ENCODE assay signal across 8 mouse cellular contexts in the genomic region with DNA sequence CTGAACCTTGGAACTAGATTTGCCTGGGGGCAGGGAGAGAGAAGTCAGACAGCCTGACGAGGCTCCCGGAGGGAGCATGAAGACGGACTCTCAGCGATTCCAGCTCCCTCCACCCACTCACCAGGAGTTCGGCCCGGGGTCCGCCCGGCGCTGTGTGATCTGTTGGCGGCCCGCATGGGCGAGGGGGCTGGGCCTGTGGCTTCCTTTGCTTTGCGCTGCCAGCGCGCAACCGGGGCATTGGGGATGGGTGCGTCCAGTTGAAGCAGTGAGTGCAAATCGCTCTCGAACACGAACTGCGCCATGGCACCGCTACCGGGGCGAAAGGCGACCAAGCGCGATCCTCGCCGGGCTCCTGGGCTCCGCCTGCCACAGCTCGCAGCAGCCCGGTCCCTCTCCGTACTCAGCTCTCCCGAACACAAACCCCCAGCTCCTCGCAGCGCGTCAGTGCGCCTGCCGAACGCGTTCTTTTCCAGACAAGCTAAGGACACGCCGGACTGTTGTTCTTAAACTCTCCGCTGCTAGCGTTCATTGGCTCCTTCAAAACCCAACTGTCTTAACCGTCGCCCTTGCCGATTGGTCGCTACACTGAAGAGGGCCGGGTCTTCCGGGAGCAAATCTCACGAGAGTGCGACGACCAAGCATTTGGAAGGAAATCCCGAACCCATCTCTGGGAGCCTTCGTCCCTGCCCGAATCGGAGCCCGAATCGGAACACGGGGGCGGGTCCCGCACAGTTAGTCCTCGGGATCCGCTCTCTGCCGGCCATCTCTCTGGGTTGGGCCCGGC. TPM values are rescaled to one million over a fixed set of nuclear protein-coding genes. Genes with fewer than 3 reads are reported as not detected.
A peak's percentile ranks its signal among the peaks of the same experiment; 100 is the strongest.
DNase-seq lines count a peak whose midpoint lies in the region; ATAC-seq and TF ChIP-seq lines count a peak whose summit lies in the region.

A gene (minus strand): TSS at position 533 of the 784 bp plus-strand sequence.

- TF ChIP-seq CTCF in bone marrow macrophage, adult 2 months (IDR thresholded peaks at IDR 0.05; ENCODE audit: low read depth, low read length), result no peak
- TF ChIP-seq CTCF in embryonic fibroblast, embryonic 13.5 days (IDR thresholded peaks at IDR 0.05; ENCODE audit: borderline replicate concordance, insufficient read depth, low read length), result no peak
- no peak for TF ChIP-seq CTCF in liver, adult 2 months (IDR thresholded peaks at IDR 0.05; ENCODE audit: low read depth, low read length)

- under 1% methylated on average over 67 of the region's 67 CpGs for WGBS in heart, embryonic 11.5 days (ENCODE audit: insufficient replicate concordance)
- under 1% methylated on average over 67 of the region's 67 CpGs for WGBS in kidney, embryonic 16.5 days
- WGBS in liver, adult 2 months, result 2% methylated on average over 67 of the region's 67 CpGs

- no peaks in the 10 kb centered on the region for H3K79me2 ChIP-seq in liver, adult 2 months (ENCODE audit: control insufficient read depth, insufficient read depth, low read length)
- H3K79me2 ChIP-seq in myocyte (ENCODE audit: control insufficient read depth, insufficient read depth), result peaks cover 24% of the 10 kb centered on the region

- peak within 1 kb of the TSS; percentile 97 for H3K4me2 ChIP-seq in heart, embryonic 11.5 days
- peak within 1 kb of the TSS; percentile 96 for H3K4me2 ChIP-seq in kidney, embryonic 16.5 days (replicated peaks; ENCODE audit: low read depth, low read length)
- H3K4me2 ChIP-seq in myocyte (ENCODE audit: low read depth), result peak within 1 kb of the TSS; percentile 71

- peak within 1 kb of the TSS; percentile 69 for H3K4me3 ChIP-seq in bone marrow macrophage, adult 2 months (ENCODE audit: insufficient read depth, low read length)
- peak within 1 kb of the TSS; percentile 53 for H3K4me3 ChIP-seq in embryonic fibroblast, embryonic 13.5 days (ENCODE audit: insufficient read depth, low read length)
- H3K4me3 ChIP-seq in heart, embryonic 11.5 days (ENCODE audit: low read depth, low read length), result peak within 1 kb of the TSS; percentile 81
- H3K4me3 ChIP-seq in kidney, embryonic 16.5 days (ENCODE audit: low read length), result peak within 1 kb of the TSS; percentile 82
- peak within 1 kb of the TSS; percentile 57 for H3K4me3 ChIP-seq in liver, adult 2 months (ENCODE audit: insufficient read depth, low read depth, low read length)
- H3K4me3 ChIP-seq in myocyte, result peak within 1 kb of the TSS; percentile 42

- H3K27me3 ChIP-seq in heart, embryonic 11.5 days (ENCODE audit: control insufficient read depth, insufficient read depth, low read length), result no peaks in the 10 kb centered on the region
- H3K27me3 ChIP-seq in kidney, embryonic 16.5 days (ENCODE audit: insufficient read depth, low read length), result no peaks in the 10 kb centered on the region
- H3K27me3 ChIP-seq in liver, adult 2 months (ENCODE audit: control insufficient read depth, insufficient read depth, low read length), result 0 out of 2 replicates have a peak, but pooled peaks cover 2% of the 10 kb centered on the region
- H3K27me3 ChIP-seq in myocyte (ENCODE audit: control insufficient read depth, insufficient read depth, insufficient read length), result no peaks in the 10 kb centered on the region
- H3K27me3 ChIP-seq in splenic B cell, adult 2 months (ENCODE audit: control insufficient read depth, insufficient read depth, low read length, poor library complexity, severe bottlenecking), result no peaks in the 10 kb centered on the region

- peak; percentile 91 for ATAC-seq in heart, embryonic 11.5 days (replicated peaks; ENCODE audit: insufficient number of reproducible peaks, low FRiP score, low TSS enrichment)
- ATAC-seq in kidney, embryonic 16.5 days (ENCODE audit: low FRiP score, low TSS enrichment), result peak; percentile 96

- H3ac ChIP-seq in myocyte (ENCODE audit: control insufficient read depth, insufficient read length), result peak within 1 kb of the TSS; percentile 45

- peaks cover 8% of the 10 kb centered on the region for H3K4me1 ChIP-seq in bone marrow macrophage, adult 2 months (ENCODE audit: control insufficient read depth, insufficient read depth, low read length)
- H3K4me1 ChIP-seq in embryonic fibroblast, embryonic 13.5 days (ENCODE audit: control insufficient read depth, insufficient read depth, low read length), result no peaks in the 10 kb centered on the region; the same call in 1 of the 2 replicates
- peaks cover 30% of the 10 kb centered on the region for H3K4me1 ChIP-seq in heart, embryonic 11.5 days (ENCODE audit: control insufficient read depth, insufficient read depth, low read length)
- H3K4me1 ChIP-seq in kidney, embryonic 16.5 days (ENCODE audit: insufficient read depth, low read length), result peaks cover 42% of the 10 kb centered on the region
- peaks cover 2% of the 10 kb centered on the region for H3K4me1 ChIP-seq in liver, adult 2 months (ENCODE audit: control insufficient read depth, insufficient read depth, low read length)

- peaks cover 13% of the 10 kb centered on the region; the same call in 1 of the 2 replicates for H3K36me3 ChIP-seq in heart, embryonic 11.5 days (ENCODE audit: control insufficient read depth, insufficient read depth, low read length)
- peaks cover 27% of the 10 kb centered on the region for H3K36me3 ChIP-seq in kidney, embryonic 16.5 days (ENCODE audit: insufficient read depth, low read length)
- peaks cover 2% of the 10 kb centered on the region; the same call in 1 of the 2 replicates for H3K36me3 ChIP-seq in liver, adult 2 months (ENCODE audit: control insufficient read depth, insufficient read depth, low read length)
- H3K36me3 ChIP-seq in myocyte (ENCODE audit: control insufficient read depth, insufficient read depth), result peaks cover 20% of the 10 kb centered on the region
- H3K36me3 ChIP-seq in splenic B cell, adult 2 months (ENCODE audit: control insufficient read depth, insufficient read depth, low read length, poor library complexity, severe bottlenecking), result peaks cover 3% of the 10 kb centered on the region; the same call in 1 of the 2 replicates

- H3K27ac ChIP-seq in bone marrow macrophage, adult 2 months (ENCODE audit: insufficient read depth, low read depth, low read length), result peak within 1 kb of the TSS; percentile 44
- peak within 1 kb of the TSS; percentile 74 for H3K27ac ChIP-seq in embryonic fibroblast, embryonic 13.5 days (ENCODE audit: insufficient read depth, low read length)
- peak within 1 kb of the TSS; percentile 91 for H3K27ac ChIP-seq in heart, embryonic 11.5 days (ENCODE audit: low read depth, low read length)
- H3K27ac ChIP-seq in kidney, embryonic 16.5 days (ENCODE audit: low read length), result peak within 1 kb of the TSS; percentile 94
- no peak within 1 kb of the TSS for H3K27ac ChIP-seq in liver, adult 2 months (replicated peaks; ENCODE audit: insufficient read depth, low read depth, low read length)

- H3K9ac ChIP-seq in heart, embryonic 11.5 days (ENCODE audit: low read depth, low read length), result peak within 1 kb of the TSS; percentile 91
- H3K9ac ChIP-seq in kidney, embryonic 16.5 days (replicated peaks; ENCODE audit: low read length), result peak within 1 kb of the TSS; percentile 90
- H3K9ac ChIP-seq in liver, adult 2 months (ENCODE audit: low read depth, low read length), result peak within 1 kb of the TSS; percentile 23

- peak; percentile 96 for DNase-seq in A20 (ENCODE audit: low read depth, low spot score)
- peak; percentile 73 for DNase-seq in liver, adult 2 months (ENCODE audit: extremely low read depth, low read depth, low spot score)
- peak; percentile 93 for DNase-seq in splenic B cell, adult 2 months (ENCODE audit: low read depth, low spot score)

- H3K9me3 ChIP-seq in heart, embryonic 11.5 days (replicated peaks; ENCODE audit: control insufficient read depth, low read length), result no peaks in the 10 kb centered on the region
- H3K9me3 ChIP-seq in kidney, embryonic 16.5 days (ENCODE audit: low read length), result no peaks in the 10 kb centered on the region

- no peak for TF ChIP-seq POLR2A in bone marrow macrophage, adult 2 months (IDR thresholded peaks at IDR 0.05; ENCODE audit: borderline replicate concordance, low read depth, low read length)
- TF ChIP-seq POLR2A in embryonic fibroblast, embryonic 13.5 days (IDR thresholded peaks at IDR 0.05; ENCODE audit: low read depth, low read length), result peak; percentile 83
- 0 out of 2 replicates have a peak, but pooled peaks have one; percentile 40 for TF ChIP-seq POLR2A in liver, adult 2 months (IDR thresholded peaks at IDR 0.05; ENCODE audit: extremely low read depth, insufficient read depth, low read length)
- TF ChIP-seq POLR2A in myocyte (IDR thresholded peaks at IDR 0.05; ENCODE audit: insufficient read length, low read depth), result peak; percentile 84

TF ChIP-seq in myocyte, 11 proteins besides CTCF, POLR2A, EP300 and RAD21:
- TF ChIP-seq MAX (IDR thresholded peaks at IDR 0.05; ENCODE audit: low read depth), result peak; percentile 96
- no peak for TF ChIP-seq MYOG (IDR thresholded peaks at IDR 0.05; ENCODE audit: control insufficient read depth in 1 of 3, insufficient read depth in 1 of 3, insufficient read length in 2 of 3, low read depth in 2 of 3)
- TF ChIP-seq POLR2AphosphoS2 (IDR thresholded peaks at IDR 0.05; ENCODE audit: insufficient read length, low read depth), result peak; percentile 70
- no peak for TF ChIP-seq SRF (IDR thresholded peaks at IDR 0.05; ENCODE audit: control insufficient read depth, insufficient read length, low read depth)
- peak; percentile 91 for TF ChIP-seq E2F4 (IDR thresholded peaks at IDR 0.05; ENCODE audit: insufficient read depth)
- no peak for TF ChIP-seq MYOD1 (IDR thresholded peaks at IDR 0.05; ENCODE audit: control insufficient read depth in 1 of 3, insufficient read length in 2 of 3, low read depth in 2 of 3)

RNA-seq across cellular contexts. Expression of the gene that starts here (rescaled TPM):
- polyA plus RNA-seq in bone marrow macrophage, adult 2 months (2012; ENCODE audit: insufficient read depth, insufficient read length, missing spikeins), result 24.9 and 25.5 TPM in 2 replicates
- 38.4 and 61.6 TPM in 2 replicates for polyA plus RNA-seq in embryonic fibroblast, embryonic 13.5 days (2011; ENCODE audit: insufficient read length, low read depth, missing spikeins)
- 169 and 179 TPM in 2 replicates for polyA plus RNA-seq in heart, embryonic 11.5 days (2014; fragmentation: Nextera tagmentation; extraction: Ambion mirVana)
- 284 and 293 TPM in 2 replicates for polyA plus RNA-seq in kidney, embryonic 16.5 days (2015; fragmentation: Nextera tagmentation; extraction: Ambion mirVana)
- 0.46 and 5.4 TPM in 2 replicates for total RNA-seq in liver, adult 2 months (2014; rRNA removed)
- 0.59 and 0.93 TPM in 2 replicates for polyA plus RNA-seq in liver, adult 2 months (2012; rRNA removed)
- polyA plus RNA-seq in myocyte (2012; fragmentation: generic; extraction: Trizol), result 79.8 TPM

Comparison
In these comparisons a context has a peak if more than half of its experiments do, and no peak if none do; other contexts are left out.
1. RNA of the gene that starts here (polyA plus RNA-seq): 284 to 293 TPM in kidney, embryonic 16.5 days, 169 to 179 TPM in heart, embryonic 11.5 days, 79.8 TPM in myocyte (single experiment), 38.4 to 61.6 TPM in embryonic fibroblast, embryonic 13.5 days and 24.9 to 25.5 TPM in bone marrow macrophage, adult 2 months; 0.59 to 0.93 TPM in liver, adult 2 months; every median in the first group is over 10 times any median in the second.
2. H3K9ac ChIP-seq: peak in every context shown above with its lines; median percentile 91 in heart, embryonic 11.5 days; 90 in kidney, embryonic 16.5 days; 23 in liver, adult 2 months.
3. Peak in every context shown above with its lines, with median percentiles within 50 percentile points of each other: DNase-seq, H3K4me3 ChIP-seq and H3K4me2 ChIP-seq.